Mouse (Mus musculus): ENCODE results near the gene Dennd4b. TPM values are rescaled to one million over a fixed set of nuclear protein-coding genes. Genes with fewer than 3 reads are reported as not detected.

Dennd4b gene
- polyA plus RNA-seq, 1 experiment from 2014 or later = 7.5 TPM

- H3K4me2 ChIP-seq = peak overlapping the region; percentile 96
- 88% methylated on average over 20 of the region's 20 CpGs for WGBS
Observed at GRCm38 (mm10) chr3:90266901-90267775, 2.2 kb downstream of the Dennd4b start.

GRCm38 (mm10) chr3:90268190-90268589 lies 3.2 kb downstream of the Dennd4b start:
- H3K4me2 ChIP-seq = no peak overlapping the region
- no peaks in the 10 kb centered on the region for H3K27me3 ChIP-seq (replicated peaks; ENCODE audit: control insufficient read depth, insufficient read depth, low read length)
- H3K27ac ChIP-seq (ENCODE audit: low read depth, low read length) = no peak overlapping the region
- ATAC-seq (replicated peaks; ENCODE audit: low FRiP score) (no peak), DNase-seq (ENCODE audit: low spot score) (no peak)
- H3K4me1 ChIP-seq (replicated peaks; ENCODE audit: control insufficient read depth, insufficient read depth, low read length) = peaks cover 25% of the 10 kb centered on the region
- no peak overlapping the region for H3K4me3 ChIP-seq (ENCODE audit: low read depth, low read length)
- 95% methylated on average over 11 of the region's 11 CpGs for WGBS
- no peaks in the 10 kb centered on the region for H3K9me3 ChIP-seq (ENCODE audit: control insufficient read depth, low read length)
- peaks cover 12% of the 10 kb centered on the region for H3K36me3 ChIP-seq (ENCODE audit: control insufficient read depth, insufficient read depth, low read length)
- no peak overlapping the region for H3K9ac ChIP-seq (ENCODE audit: low read depth, low read length)

More at GRCm38 (mm10) chr3:90266901-90267775, 2.2 kb downstream of the Dennd4b start:
- ATAC-seq (replicated peaks; ENCODE audit: low FRiP score) (no peak), DNase-seq (ENCODE audit: low spot score) (no peak)
- Histone ChIP-seq H3K27ac (ENCODE audit: low read depth, low read length) (peak overlapping the region; percentile 94), H3K9me3 (ENCODE audit: control insufficient read depth, low read length) (no peaks in the 10 kb centered on the region), H3K36me3 (ENCODE audit: control insufficient read depth, insufficient read depth, low read length) (peaks cover 11% of the 10 kb centered on the region), H3K4me3 (ENCODE audit: low read depth, low read length) (peak overlapping the region; percentile 74), H3K9ac (ENCODE audit: low read depth, low read length) (peak overlapping the region; percentile 91), H3K4me1 (replicated peaks; ENCODE audit: control insufficient read depth, insufficient read depth, low read length) (peaks cover 25% of the 10 kb centered on the region), H3K27me3 (replicated peaks; ENCODE audit: control insufficient read depth, insufficient read depth, low read length) (no peaks in the 10 kb centered on the region)

GRCm38 (mm10) chr3:90268971-90269370 lies 4.0 kb downstream of the Dennd4b start:
- 91% methylated on average over 16 of the region's 16 CpGs for WGBS
- H3K36me3 ChIP-seq (ENCODE audit: control insufficient read depth, insufficient read depth, low read length) = peaks cover 10% of the 10 kb centered on the region
- no peak for DNase-seq (ENCODE audit: low spot score)

GRCm38 (mm10) chr3:90270784-90271183 lies 5.8 kb downstream of the Dennd4b start:
- WGBS = 96% methylated on average over 8 of the region's 8 CpGs
- no peak overlapping the region for H3K27ac ChIP-seq (ENCODE audit: low read depth, low read length)
- ATAC-seq (replicated peaks; ENCODE audit: low FRiP score) (no peak), DNase-seq (ENCODE audit: low spot score) (no peak)
- H3K4me1 ChIP-seq (replicated peaks; ENCODE audit: control insufficient read depth, insufficient read depth, low read length) = peaks cover 19% of the 10 kb centered on the region
- no peaks in the 10 kb centered on the region for H3K27me3 ChIP-seq (replicated peaks; ENCODE audit: control insufficient read depth, insufficient read depth, low read length)
- peaks cover 10% of the 10 kb centered on the region for H3K36me3 ChIP-seq (ENCODE audit: control insufficient read depth, insufficient read depth, low read length)
- H3K9ac ChIP-seq (ENCODE audit: low read depth, low read length) = no peak overlapping the region
- no peak overlapping the region for H3K4me2 ChIP-seq
- no peaks in the 10 kb centered on the region for H3K9me3 ChIP-seq (ENCODE audit: control insufficient read depth, low read length)
- H3K4me3 ChIP-seq (ENCODE audit: low read depth, low read length) = no peak overlapping the region

More at GRCm38 (mm10) chr3:90268971-90269370, 4.0 kb downstream of the Dennd4b start:
- H3K4me2 ChIP-seq = no peak overlapping the region
- no peak overlapping the region for H3K9ac ChIP-seq (ENCODE audit: low read depth, low read length)
- H3K27me3 ChIP-seq (replicated peaks; ENCODE audit: control insufficient read depth, insufficient read depth, low read length) = no peaks in the 10 kb centered on the region
- ATAC-seq (replicated peaks; ENCODE audit: low FRiP score) = no peak
- peaks cover 25% of the 10 kb centered on the region for H3K4me1 ChIP-seq (replicated peaks; ENCODE audit: control insufficient read depth, insufficient read depth, low read length)
- H3K27ac ChIP-seq (ENCODE audit: low read depth, low read length) = no peak overlapping the region
- H3K9me3 ChIP-seq (ENCODE audit: control insufficient read depth, low read length) = no peaks in the 10 kb centered on the region
- H3K4me3 ChIP-seq (ENCODE audit: low read depth, low read length) = no peak overlapping the region

GRCm38 (mm10) chr3:90272170-90272569 lies 7.2 kb downstream of the Dennd4b start:
- H3K4me3 ChIP-seq (ENCODE audit: low read depth, low read length) = no peak overlapping the region

GRCm38 (mm10) chr3:90273855-90274254 lies 8.9 kb downstream of the Dennd4b start:
- 94% methylated on average over 22 of the region's 22 CpGs for WGBS
- Histone ChIP-seq H3K9me3 (ENCODE audit: control insufficient read depth, low read length) (no peaks in the 10 kb centered on the region), H3K4me1 (replicated peaks; ENCODE audit: control insufficient read depth, insufficient read depth, low read length) (peaks cover 3% of the 10 kb centered on the region), H3K9ac (ENCODE audit: low read depth, low read length) (no peak overlapping the region), H3K27me3 (replicated peaks; ENCODE audit: control insufficient read depth, insufficient read depth, low read length) (no peaks in the 10 kb centered on the region), H3K36me3 (ENCODE audit: control insufficient read depth, insufficient read depth, low read length) (peaks cover 13% of the 10 kb centered on the region), H3K4me2 (no peak overlapping the region), H3K27ac (ENCODE audit: low read depth, low read length) (no peak overlapping the region), H3K4me3 (ENCODE audit: low read depth, low read length) (no peak overlapping the region)
- ATAC-seq (replicated peaks; ENCODE audit: low FRiP score) (no peak), DNase-seq (ENCODE audit: low spot score) (no peak)

More at GRCm38 (mm10) chr3:90272170-90272569, 7.2 kb downstream of the Dennd4b start:
- Histone ChIP-seq H3K9me3 (ENCODE audit: control insufficient read depth, low read length) (no peaks in the 10 kb centered on the region), H3K4me1 (replicated peaks; ENCODE audit: control insufficient read depth, insufficient read depth, low read length) (peaks cover 8% of the 10 kb centered on the region; the same call in 1 of the 2 replicates), H3K9ac (ENCODE audit: low read depth, low read length) (no peak overlapping the region), H3K27me3 (replicated peaks; ENCODE audit: control insufficient read depth, insufficient read depth, low read length) (no peaks in the 10 kb centered on the region), H3K4me2 (no peak overlapping the region), H3K27ac (ENCODE audit: low read depth, low read length) (no peak overlapping the region), H3K36me3 (ENCODE audit: control insufficient read depth, insufficient read depth, low read length) (peaks cover 10% of the 10 kb centered on the region)
- DNase-seq (ENCODE audit: low spot score) (no peak), ATAC-seq (replicated peaks; ENCODE audit: low FRiP score) (no peak)
- WGBS = 83% methylated on average over 9 of the region's 9 CpGs

GRCm38 (mm10) chr3:90275286-90275685 lies 10.3 kb downstream of the Dennd4b start:
- 92% methylated on average over 11 of the region's 11 CpGs for WGBS
- DNase-seq (ENCODE audit: low spot score) = no peak

GRCm38 (mm10) chr3:90276858-90277257 lies 11.9 kb downstream of the Dennd4b start:
- DNase-seq (ENCODE audit: low spot score) (no peak), ATAC-seq (replicated peaks; ENCODE audit: low FRiP score) (no peak)
- no peaks in the 10 kb centered on the region for H3K9me3 ChIP-seq (ENCODE audit: control insufficient read depth, low read length)
- no peak overlapping the region for H3K9ac ChIP-seq (ENCODE audit: low read depth, low read length)
- H3K4me1 ChIP-seq (replicated peaks; ENCODE audit: control insufficient read depth, insufficient read depth, low read length) = no peaks in the 10 kb centered on the region; the same call in 1 of the 2 replicates
- WGBS = 57% methylated on average over 16 of the region's 16 CpGs
- no peaks in the 10 kb centered on the region for H3K27me3 ChIP-seq (replicated peaks; ENCODE audit: control insufficient read depth, insufficient read depth, low read length)
- H3K4me3 ChIP-seq (ENCODE audit: low read depth, low read length) = no peak overlapping the region
- H3K4me2 ChIP-seq = peak overlapping the region; percentile 2; the same call in 1 of the 2 replicates
- H3K36me3 ChIP-seq (ENCODE audit: control insufficient read depth, insufficient read depth, low read length) = peaks cover 19% of the 10 kb centered on the region
- no peak overlapping the region for H3K27ac ChIP-seq (ENCODE audit: low read depth, low read length)

More at GRCm38 (mm10) chr3:90275286-90275685, 10.3 kb downstream of the Dennd4b start:
- Histone ChIP-seq H3K4me2 (no peak overlapping the region), H3K36me3 (ENCODE audit: control insufficient read depth, insufficient read depth, low read length) (peaks cover 22% of the 10 kb centered on the region), H3K27ac (ENCODE audit: low read depth, low read length) (no peak overlapping the region), H3K9me3 (ENCODE audit: control insufficient read depth, low read length) (no peaks in the 10 kb centered on the region), H3K27me3 (replicated peaks; ENCODE audit: control insufficient read depth, insufficient read depth, low read length) (no peaks in the 10 kb centered on the region), H3K4me1 (replicated peaks; ENCODE audit: control insufficient read depth, insufficient read depth, low read length) (no peaks in the 10 kb centered on the region; the same call in 1 of the 2 replicates), H3K9ac (ENCODE audit: low read depth, low read length) (no peak overlapping the region), H3K4me3 (ENCODE audit: low read depth, low read length) (no peak overlapping the region)
- no peak for ATAC-seq (replicated peaks; ENCODE audit: low FRiP score)

All from liver, embryonic 11.5 days (tissue).